13 mouse cellular contexts compared by ENCODE assay signal in the genomic region with DNA sequence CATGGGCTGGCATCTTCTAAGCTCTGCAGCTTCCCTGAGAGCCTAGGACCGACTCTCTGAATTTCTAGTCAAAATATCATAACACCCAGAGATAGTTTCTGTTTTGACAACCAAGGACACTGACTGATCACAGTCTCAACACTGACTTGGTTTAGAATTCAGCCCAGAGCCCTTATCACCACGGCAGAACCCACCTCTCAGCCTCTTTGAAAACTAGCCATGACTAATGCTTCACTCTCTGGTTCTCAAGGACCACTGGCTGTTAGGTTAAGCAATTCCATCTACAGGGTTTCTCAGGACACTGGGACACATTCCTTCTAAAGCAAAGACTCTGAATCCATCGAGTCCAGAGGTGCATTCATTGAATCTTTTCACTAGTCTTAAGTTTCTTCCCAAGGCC.
DNase-seq lines count a peak whose midpoint lies in the region.
"Had no signal": no experiment of that assay in that cellular context is flagged by ENCODE, and none has a peak within 500 bp of the region (broad histone marks: within the 10 kb centered on the region; RNA-seq: fewer than 3 reads in every experiment).

No protein-coding gene starts in this region.

- DNase-seq in adrenal gland, adult 2 months: peak; percentile 65
- DNase-seq in adrenal gland, postnatal 25 days: no peak
- DNase-seq in adrenal gland, postnatal 10 days: peak; percentile 28
- DNase-seq in adrenal gland, postnatal 4 days (ENCODE audit: low spot score in 2 of 2): no peak
- peak; percentile 54 for DNase-seq in ovary, adult 18-20 months (ENCODE audit: low spot score)
- no peak for DNase-seq in ovary, postnatal 36 days (ENCODE audit: low spot score)
- no peak for DNase-seq in frontal cortex, postnatal 14 days (ENCODE audit: low spot score in 2 of 2)
- DNase-seq: cerebellum, adult 11-12 months; cerebellum, adult 2 months; cerebellum, adult 9-10 months; cerebellum, postnatal 10 days; cerebellum, postnatal 25 days; forebrain, postnatal 0 days had no signal

Comparison
In these comparisons a context has a peak if more than half of its experiments do, and no peak if none do; other contexts are left out.
1. DNase-seq: peak in adrenal gland, adult 2 months (single experiment), adrenal gland, postnatal 10 days (single experiment) and ovary, adult 18-20 months (single experiment); none in adrenal gland, postnatal 25 days (single experiment), adrenal gland, postnatal 4 days (0 of 2), ovary, postnatal 36 days (single experiment) and frontal cortex, postnatal 14 days (0 of 2).